Comparison of ENCODE assay signal across 22 mouse cellular contexts in the genomic region with DNA sequence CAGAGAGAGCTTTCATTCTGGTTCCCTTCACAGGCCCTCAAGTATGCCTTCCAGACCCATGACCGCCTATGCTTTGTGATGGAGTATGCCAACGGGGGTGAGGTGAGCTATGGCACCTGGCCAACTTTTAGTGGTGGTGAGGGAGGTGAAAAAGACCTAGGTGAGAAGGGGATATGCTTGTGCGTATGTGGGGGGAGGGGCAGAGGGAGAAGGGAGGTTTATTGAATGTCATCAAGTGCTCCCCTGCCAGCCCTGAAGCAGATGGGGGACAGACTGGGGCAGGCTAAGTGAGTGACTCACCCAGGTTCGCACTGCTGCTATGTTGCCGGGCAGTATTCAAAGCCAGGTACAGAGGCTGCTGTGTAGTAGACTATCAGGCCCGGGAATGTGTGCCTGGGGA. TPM values are rescaled to one million over a fixed set of nuclear protein-coding genes. Genes with fewer than 3 reads are reported as not detected.
DNase-seq lines count a peak whose midpoint lies in the region; ATAC-seq lines count a peak whose summit lies in the region.
"Had no signal": no experiment of that assay in that cellular context is flagged by ENCODE, and none has a peak within 500 bp of the region (broad histone marks: within the 10 kb centered on the region; RNA-seq: fewer than 3 reads in every experiment).

No protein-coding gene starts in this region.

- no peak overlapping the region for H3K9ac ChIP-seq in heart, embryonic 12.5 days
- H3K9ac ChIP-seq: embryonic facial prominence, embryonic 13.5 days; forebrain, embryonic 12.5 days; hindbrain, embryonic 12.5 days had no signal

- peak; percentile 7; the same call in 1 of the 2 replicates for ATAC-seq in heart, embryonic 12.5 days (ENCODE audit: insufficient number of reproducible peaks, low FRiP score)
- ATAC-seq: activated CD4-positive, CD25-positive, alpha-beta regulatory T cell, adult 4 months; forebrain, embryonic 16.5 days; hindbrain, embryonic 16.5 days; inflammation-experienced regulatory T-cells, adult 6 months; intestine, postnatal 0 days; Patski had no signal

- H3K9me3 ChIP-seq in heart, embryonic 12.5 days (replicated peaks) = no peaks in the 10 kb centered on the region
- H3K9me3 ChIP-seq: embryonic facial prominence, embryonic 13.5 days; forebrain, embryonic 12.5 days; hindbrain, embryonic 12.5 days had no signal

- no peaks in the 10 kb centered on the region for H3K4me1 ChIP-seq in heart, embryonic 12.5 days (replicated peaks)
- H3K4me1 ChIP-seq: embryonic facial prominence, embryonic 13.5 days; forebrain, embryonic 12.5 days; hindbrain, embryonic 12.5 days had no signal

- H3K36me3 ChIP-seq in heart, embryonic 12.5 days = peaks cover 91% of the 10 kb centered on the region

- H3K4me3 ChIP-seq in heart, embryonic 12.5 days = no peak overlapping the region
- H3K4me3 ChIP-seq: embryonic facial prominence, embryonic 13.5 days; forebrain, embryonic 12.5 days; hindbrain, embryonic 12.5 days had no signal

- WGBS in heart, embryonic 12.5 days = 88% methylated on average over 6 of the region's 6 CpGs

- no peak overlapping the region for H3K27ac ChIP-seq in heart, embryonic 12.5 days (ENCODE audit: poor library complexity, severe bottlenecking)
- H3K27ac ChIP-seq: embryonic facial prominence, embryonic 13.5 days; forebrain, embryonic 12.5 days; hindbrain, embryonic 12.5 days had no signal

- DNase-seq in cerebellum, adult 18-20 months = peak; percentile 59 to 66
- DNase-seq in cerebellum, postnatal 4 days (ENCODE audit: low spot score in 2 of 2) = no peak
- DNase-seq in heart, adult 9 months (ENCODE audit: low spot score in 2 of 2) = no peak
- DNase-seq in cerebellum, postnatal 10 days = peak; percentile 65 to 72
- DNase-seq in c-Kit-positive CD71-positive TER-119-positive erythroid progenitor cells, embryonic 14.5 days (ENCODE audit: low spot score) = no peak
- no peak for DNase-seq in spleen, postnatal 36 days (ENCODE audit: low spot score in 2 of 2)
- DNase-seq: adrenal gland, adult 2 months; adrenal gland, postnatal 36 days; gastrocnemius, postnatal 14 days; heart, postnatal 10 days; heart, postnatal 4 days; kidney, adult 8-10 months had no signal

- no peak overlapping the region for H3K4me2 ChIP-seq in heart, embryonic 12.5 days
- H3K4me2 ChIP-seq: embryonic facial prominence, embryonic 13.5 days; forebrain, embryonic 12.5 days; hindbrain, embryonic 12.5 days had no signal

- H3K27me3 ChIP-seq in heart, embryonic 12.5 days (replicated peaks) = no peaks in the 10 kb centered on the region
- H3K27me3 ChIP-seq: embryonic facial prominence, embryonic 13.5 days; forebrain, embryonic 12.5 days; hindbrain, embryonic 12.5 days; Patski had no signal

RNA-seq across cellular contexts. Expression of a gene that starts 20.5 kb away (rescaled TPM):
- 0.09 TPM in 1 of 2 replicates, not detected in the other for polyA plus RNA-seq in heart, embryonic 12.5 days (2016; fragmentation: Nextera tagmentation; extraction: Ambion mirVana)
- polyA plus RNA-seq: activated CD4-positive, CD25-positive, alpha-beta regulatory T cell, adult 4 months; inflammation-experienced regulatory T-cells, adult 6 months had no signal

RNA-seq across cellular contexts. Expression of a gene that starts 41.2 kb away (rescaled TPM):
- polyA plus RNA-seq in heart, embryonic 12.5 days (2016; fragmentation: Nextera tagmentation; extraction: Ambion mirVana) = 8.8 and 9.8 TPM in 2 replicates

RNA-seq across cellular contexts. Expression of a gene that starts 41.8 kb away (rescaled TPM):
- 85.0 and 89.4 TPM in 2 replicates for polyA plus RNA-seq in heart, embryonic 12.5 days (2016; fragmentation: Nextera tagmentation; extraction: Ambion mirVana)

RNA-seq across cellular contexts. Expression of a gene that starts 56.0 kb away (rescaled TPM):
- 1.7 and 2.8 TPM in 2 replicates for polyA plus RNA-seq in heart, embryonic 12.5 days (2016; fragmentation: Nextera tagmentation; extraction: Ambion mirVana)

Comparison
In these comparisons a context has a peak if more than half of its experiments do, and no peak if none do; other contexts are left out.
1. DNase-seq: peak in cerebellum, adult 18-20 months (2 of 2) and cerebellum, postnatal 10 days (2 of 2); none in cerebellum, postnatal 4 days (0 of 2), heart, adult 9 months (0 of 2), c-Kit-positive CD71-positive TER-119-positive erythroid progenitor cells, embryonic 14.5 days (single experiment) and spleen, postnatal 36 days (0 of 2).